Mouse (Mus musculus): Measurements from ENCODE around the gene Itsn1. TPM values are rescaled to one million over a fixed set of nuclear protein-coding genes. Genes with fewer than 3 reads are reported as not detected.
A peak's percentile ranks its signal among the peaks of the same experiment; 100 is the strongest.

Itsn1 gene
- polyA plus RNA-seq, 1 experiment from 2014 or later = 7.8 TPM

GRCm38 (mm10) chr16:91761202-91761601 is 32.1 kb downstream of the Itsn1 start:
- TF ChIP-seq EP300 (optimal IDR thresholded peaks at IDR 0.05) = no peak
- TF ChIP-seq CTCF (IDR thresholded peaks at IDR 0.05; ENCODE audit: low read depth) = no peak
- H3K4me1 ChIP-seq (replicated peaks; ENCODE audit: control insufficient read depth, insufficient read depth) = no peaks in the 10 kb centered on the region
- H3K4me3 ChIP-seq (ENCODE audit: low read depth, low read length) = no peak overlapping the region
- ATAC-seq (ENCODE audit: low FRiP score, low TSS enrichment) = no peak
- no peaks in the 10 kb centered on the region for H3K27me3 ChIP-seq (ENCODE audit: control insufficient read depth, insufficient read depth, low read length)
- no peaks in the 10 kb centered on the region; the same call in 1 of the 2 replicates for H3K36me3 ChIP-seq (ENCODE audit: control insufficient read depth, insufficient read depth, low read length)
- no peaks in the 10 kb centered on the region for H3K9me3 ChIP-seq (ENCODE audit: control insufficient read depth, low read length)
- no peak for DNase-seq (ENCODE audit: low spot score)
- no peak overlapping the region for H3K4me2 ChIP-seq (replicated peaks; ENCODE audit: low read depth)
- H3K27ac ChIP-seq (replicated peaks) = no peak overlapping the region
- H3K9ac ChIP-seq (ENCODE audit: low read length) = 0 out of 2 replicates have a peak overlapping the region, but pooled peaks have one; percentile 19
- WGBS = 69% methylated on average over 9 of the region's 9 CpGs

GRCm38 (mm10) chr16:91761761-91762160 is 32.7 kb downstream of the Itsn1 start:
- 75% methylated on average over 3 of the region's 3 CpGs for WGBS

GRCm38 (mm10) chr16:91762476-91762875 is 33.4 kb downstream of the Itsn1 start:
- Histone ChIP-seq H3K4me2 (replicated peaks; ENCODE audit: low read depth) (no peak overlapping the region), H3K27ac (replicated peaks) (no peak overlapping the region), H3K27me3 (ENCODE audit: control insufficient read depth, insufficient read depth, low read length) (no peaks in the 10 kb centered on the region), H3K4me3 (ENCODE audit: low read depth, low read length) (no peak overlapping the region), H3K36me3 (ENCODE audit: control insufficient read depth, insufficient read depth, low read length) (no peaks in the 10 kb centered on the region), H3K4me1 (replicated peaks; ENCODE audit: control insufficient read depth, insufficient read depth) (peaks cover 3% of the 10 kb centered on the region; the same call in 1 of the 2 replicates), H3K9ac (ENCODE audit: low read length) (no peak overlapping the region), H3K9me3 (ENCODE audit: control insufficient read depth, low read length) (no peaks in the 10 kb centered on the region)
- WGBS = 68% methylated on average over 7 of the region's 7 CpGs
- ATAC-seq (ENCODE audit: low FRiP score, low TSS enrichment) (no peak), DNase-seq (ENCODE audit: low spot score) (no peak)
- no peak for TF ChIP-seq EP300 (optimal IDR thresholded peaks at IDR 0.05)
- no peak for TF ChIP-seq CTCF (IDR thresholded peaks at IDR 0.05; ENCODE audit: low read depth)

More at GRCm38 (mm10) chr16:91761761-91762160, 32.7 kb downstream of the Itsn1 start:
- Histone ChIP-seq H3K4me2 (replicated peaks; ENCODE audit: low read depth) (no peak overlapping the region), H3K27me3 (ENCODE audit: control insufficient read depth, insufficient read depth, low read length) (no peaks in the 10 kb centered on the region), H3K27ac (replicated peaks) (no peak overlapping the region), H3K9ac (ENCODE audit: low read length) (no peak overlapping the region), H3K4me3 (ENCODE audit: low read depth, low read length) (no peak overlapping the region), H3K9me3 (ENCODE audit: control insufficient read depth, low read length) (no peaks in the 10 kb centered on the region), H3K4me1 (replicated peaks; ENCODE audit: control insufficient read depth, insufficient read depth) (0 out of 2 replicates have a peak, but pooled peaks cover 3% of the 10 kb centered on the region), H3K36me3 (ENCODE audit: control insufficient read depth, insufficient read depth, low read length) (no peaks in the 10 kb centered on the region; the same call in 1 of the 2 replicates)
- DNase-seq (ENCODE audit: low spot score) = no peak
- ATAC-seq (ENCODE audit: low FRiP score, low TSS enrichment) = no peak
- no peak for TF ChIP-seq CTCF (IDR thresholded peaks at IDR 0.05; ENCODE audit: low read depth)
- TF ChIP-seq EP300 (optimal IDR thresholded peaks at IDR 0.05) = no peak

GRCm38 (mm10) chr16:91763975-91764374 is 34.9 kb downstream of the Itsn1 start:
- Histone ChIP-seq H3K9ac (ENCODE audit: low read length) (no peak overlapping the region), H3K4me1 (replicated peaks; ENCODE audit: control insufficient read depth, insufficient read depth) (peaks cover 3% of the 10 kb centered on the region; the same call in 1 of the 2 replicates), H3K4me3 (ENCODE audit: low read depth, low read length) (no peak overlapping the region), H3K27me3 (ENCODE audit: control insufficient read depth, insufficient read depth, low read length) (no peaks in the 10 kb centered on the region), H3K36me3 (ENCODE audit: control insufficient read depth, insufficient read depth, low read length) (no peaks in the 10 kb centered on the region), H3K27ac (replicated peaks) (0 out of 2 replicates have a peak overlapping the region, but pooled peaks have one; percentile 5), H3K4me2 (replicated peaks; ENCODE audit: low read depth) (no peak overlapping the region), H3K9me3 (ENCODE audit: control insufficient read depth, low read length) (no peaks in the 10 kb centered on the region)
- DNase-seq (ENCODE audit: low spot score) (peak; percentile 55), ATAC-seq (ENCODE audit: low FRiP score, low TSS enrichment) (0 out of 2 replicates have a peak, but pooled peaks have one; percentile 41)
- 49% methylated on average over 6 of the region's 6 CpGs for WGBS
- TF ChIP-seq CTCF (IDR thresholded peaks at IDR 0.05; ENCODE audit: low read depth) = no peak
- TF ChIP-seq EP300 (optimal IDR thresholded peaks at IDR 0.05) = no peak

- Histone ChIP-seq H3K4me2 (replicated peaks; ENCODE audit: low read depth) (no peak overlapping the region), H3K36me3 (ENCODE audit: control insufficient read depth, insufficient read depth, low read length) (no peaks in the 10 kb centered on the region)
- WGBS = 69% methylated on average over 6 of the region's 6 CpGs
Observed at GRCm38 (mm10) chr16:91764414-91764813, 35.3 kb downstream of the Itsn1 start.

GRCm38 (mm10) chr16:91765121-91765815 is 36.2 kb downstream of the Itsn1 start:
- H3K27ac ChIP-seq (replicated peaks) = no peak overlapping the region
- H3K36me3 ChIP-seq (ENCODE audit: control insufficient read depth, insufficient read depth, low read length) = no peaks in the 10 kb centered on the region
- H3K4me3 ChIP-seq (ENCODE audit: low read depth, low read length) = no peak overlapping the region
- H3K4me1 ChIP-seq (replicated peaks; ENCODE audit: control insufficient read depth, insufficient read depth) = peaks cover 3% of the 10 kb centered on the region; the same call in 1 of the 2 replicates
- ATAC-seq (ENCODE audit: low FRiP score, low TSS enrichment) (no peak), DNase-seq (ENCODE audit: low spot score) (no peak)
- no peak overlapping the region for H3K9ac ChIP-seq (ENCODE audit: low read length)
- H3K27me3 ChIP-seq (ENCODE audit: control insufficient read depth, insufficient read depth, low read length) = no peaks in the 10 kb centered on the region
- TF ChIP-seq EP300 (optimal IDR thresholded peaks at IDR 0.05) = no peak
- TF ChIP-seq CTCF (IDR thresholded peaks at IDR 0.05; ENCODE audit: low read depth) = no peak
- 92% methylated on average over 15 of the region's 15 CpGs for WGBS
- no peak overlapping the region for H3K4me2 ChIP-seq (replicated peaks; ENCODE audit: low read depth)
- H3K9me3 ChIP-seq (ENCODE audit: control insufficient read depth, low read length) = no peaks in the 10 kb centered on the region

More at GRCm38 (mm10) chr16:91764414-91764813, 35.3 kb downstream of the Itsn1 start:
- no peaks in the 10 kb centered on the region for H3K9me3 ChIP-seq (ENCODE audit: control insufficient read depth, low read length)
- ATAC-seq (ENCODE audit: low FRiP score, low TSS enrichment) (no peak), DNase-seq (ENCODE audit: low spot score) (no peak)
- H3K27ac ChIP-seq (replicated peaks) = no peak overlapping the region
- TF ChIP-seq EP300 (optimal IDR thresholded peaks at IDR 0.05) (no peak), CTCF (IDR thresholded peaks at IDR 0.05; ENCODE audit: low read depth) (no peak)
- no peaks in the 10 kb centered on the region for H3K27me3 ChIP-seq (ENCODE audit: control insufficient read depth, insufficient read depth, low read length)
- peaks cover 3% of the 10 kb centered on the region; the same call in 1 of the 2 replicates for H3K4me1 ChIP-seq (replicated peaks; ENCODE audit: control insufficient read depth, insufficient read depth)
- H3K9ac ChIP-seq (ENCODE audit: low read length) = no peak overlapping the region
- no peak overlapping the region for H3K4me3 ChIP-seq (ENCODE audit: low read depth, low read length)
